Mouse (Mus musculus): ENCODE results near the gene Anxa11. TPM values are rescaled to one million over a fixed set of nuclear protein-coding genes. Genes with fewer than 3 reads are reported as not detected.
"Not testable (repeated sequence)": the region's sequence is repeated elsewhere in the genome, so short reads cannot be mapped to it uniquely, and the experiment has no call there.

The Anxa11 gene
- polyA plus RNA-seq, 1 experiment from 2014 or later, result 3.4 TPM

DNA sequence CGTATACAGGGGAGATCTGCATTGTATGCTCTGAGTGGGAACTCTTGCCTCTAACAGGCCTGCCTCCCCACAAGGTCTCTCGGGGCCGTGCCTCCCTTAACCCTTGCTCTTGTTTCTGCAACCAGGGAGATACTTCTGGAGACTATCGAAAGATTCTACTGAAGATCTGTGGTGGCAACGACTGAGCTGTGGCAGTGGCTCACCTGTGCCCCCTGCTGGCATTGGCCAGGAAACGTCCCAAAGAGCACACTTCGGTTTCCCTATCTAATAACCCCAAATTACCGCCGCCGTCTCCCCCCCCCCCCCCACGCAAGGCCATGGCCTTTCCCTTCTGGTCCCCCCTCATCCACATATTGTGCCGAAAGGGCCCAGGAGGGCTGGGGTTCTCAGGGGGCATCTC is 43.9 kb downstream of the Anxa11 start:
- not testable (repeated sequence) for H3K9ac ChIP-seq; H3K4me3 ChIP-seq; ATAC-seq (ENCODE audit: low FRiP score); H3K4me1 ChIP-seq (replicated peaks); H3K4me2 ChIP-seq; H3K36me3 ChIP-seq; H3K27ac ChIP-seq; H3K9me3 ChIP-seq; H3K27me3 ChIP-seq
- WGBS, result no CpG with 5 or more reads among the region's 12 CpGs

DNA sequence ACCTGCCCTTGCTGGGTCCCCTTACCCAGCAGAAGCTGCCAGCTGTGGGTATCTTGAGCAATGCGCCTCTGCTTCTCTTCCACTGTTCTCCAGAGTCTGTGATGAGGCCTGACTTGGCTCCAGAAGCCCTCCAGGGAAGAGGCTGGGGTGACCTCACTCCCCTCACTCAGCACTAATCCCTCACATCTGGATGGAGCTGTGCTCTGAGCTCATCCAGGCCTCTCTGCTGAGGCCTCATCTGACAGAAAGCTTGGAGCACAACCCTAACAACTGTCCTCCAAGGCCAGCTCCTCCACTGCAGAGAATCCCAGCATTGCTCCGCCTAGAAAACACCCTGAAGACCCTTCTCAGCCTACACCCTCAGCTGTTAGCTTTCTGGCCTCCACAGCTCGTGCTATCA is 52.6 kb downstream of the Anxa11 start:
- not testable (repeated sequence) for H3K4me2 ChIP-seq; H3K4me3 ChIP-seq; H3K27me3 ChIP-seq; H3K27ac ChIP-seq; H3K36me3 ChIP-seq; ATAC-seq (ENCODE audit: low FRiP score); H3K9me3 ChIP-seq; H3K9ac ChIP-seq; H3K4me1 ChIP-seq (replicated peaks)
- no CpG with 5 or more reads among the region's 3 CpGs for WGBS

DNA sequence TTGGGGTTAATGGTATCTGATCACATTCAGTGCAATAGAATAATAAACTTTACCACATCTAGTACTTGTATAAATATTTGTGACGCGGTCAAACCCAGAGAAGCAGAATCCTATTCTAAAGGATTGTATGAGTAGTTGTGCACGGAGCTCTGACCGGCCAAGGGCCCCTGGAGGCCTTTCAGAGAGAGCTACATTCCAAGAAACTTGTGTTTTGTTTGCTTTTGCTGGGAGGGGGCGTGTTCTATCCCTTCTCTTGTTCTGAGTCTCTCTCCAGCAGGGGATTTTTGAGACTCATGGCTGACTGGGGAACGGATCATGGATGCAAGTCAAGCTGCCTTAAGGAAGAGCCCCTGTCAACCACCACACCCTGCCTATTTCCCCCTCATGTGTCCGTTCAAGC is 53.7 kb downstream of the Anxa11 start:
- not testable (repeated sequence) for ATAC-seq (ENCODE audit: low FRiP score); H3K27me3 ChIP-seq; H3K4me1 ChIP-seq (replicated peaks); H3K9me3 ChIP-seq; H3K4me2 ChIP-seq; H3K9ac ChIP-seq; H3K36me3 ChIP-seq; H3K4me3 ChIP-seq; H3K27ac ChIP-seq
- WGBS, result no CpG with 5 or more reads among the region's 7 CpGs

DNA sequence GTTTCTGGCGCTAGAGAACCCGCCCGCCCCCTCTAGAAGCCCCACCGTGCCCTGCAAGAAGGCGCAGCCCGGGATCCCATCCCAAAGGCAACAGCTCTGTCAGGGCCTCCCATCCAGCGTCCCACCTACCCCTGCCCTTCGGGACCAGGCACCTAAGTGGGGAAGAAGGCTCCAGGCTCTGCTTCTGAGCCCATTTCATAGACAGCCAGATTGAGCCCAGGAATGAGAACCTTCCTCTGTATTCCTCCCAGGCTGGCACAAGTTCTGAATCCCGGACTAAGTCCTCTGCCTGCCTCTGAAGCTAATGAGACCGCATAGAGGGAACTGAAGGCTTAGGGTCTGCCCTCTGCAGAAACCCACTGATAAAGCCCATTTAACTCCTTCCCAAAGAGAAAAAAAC is 61.0 kb downstream of the Anxa11 start, which contains the start of gene Plac9a:
Gene Plac9a, minus strand, starts transcription at position 101 of the 400 bp plus-strand sequence.
- H3K9ac ChIP-seq; H3K27me3 ChIP-seq; H3K4me3 ChIP-seq; ATAC-seq (ENCODE audit: low FRiP score); H3K27ac ChIP-seq; H3K4me1 ChIP-seq (replicated peaks); H3K4me2 ChIP-seq; H3K36me3 ChIP-seq; H3K9me3 ChIP-seq: not testable (repeated sequence)
- WGBS, result no CpG with 5 or more reads among the region's 10 CpGs

DNA sequence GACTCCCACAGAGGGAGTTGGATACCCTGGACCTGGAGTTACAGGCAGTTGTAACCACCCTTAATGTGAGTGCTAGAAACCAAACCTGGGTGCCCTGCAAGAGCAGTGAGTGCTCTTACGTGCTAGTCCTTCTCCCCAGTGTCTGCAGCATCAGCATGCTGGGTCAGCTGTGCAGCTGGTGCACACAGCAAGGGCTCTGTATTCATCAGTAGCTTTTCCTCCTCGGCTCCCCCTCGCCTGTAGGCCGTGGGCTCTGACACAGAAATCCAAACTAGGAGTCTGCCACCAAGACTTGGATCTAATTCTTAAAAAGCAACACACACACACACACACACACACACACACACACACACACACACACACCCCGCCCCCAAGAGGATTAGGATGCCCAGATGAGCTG is 63.3 kb downstream of the Anxa11 start:
- 50% methylated on average over 1 of the region's 5 CpGs for WGBS
- H3K27me3 ChIP-seq; H3K4me1 ChIP-seq (replicated peaks); H3K4me2 ChIP-seq; H3K9ac ChIP-seq; H3K9me3 ChIP-seq; H3K27ac ChIP-seq; ATAC-seq (ENCODE audit: low FRiP score); H3K4me3 ChIP-seq; H3K36me3 ChIP-seq: not testable (repeated sequence)

DNA sequence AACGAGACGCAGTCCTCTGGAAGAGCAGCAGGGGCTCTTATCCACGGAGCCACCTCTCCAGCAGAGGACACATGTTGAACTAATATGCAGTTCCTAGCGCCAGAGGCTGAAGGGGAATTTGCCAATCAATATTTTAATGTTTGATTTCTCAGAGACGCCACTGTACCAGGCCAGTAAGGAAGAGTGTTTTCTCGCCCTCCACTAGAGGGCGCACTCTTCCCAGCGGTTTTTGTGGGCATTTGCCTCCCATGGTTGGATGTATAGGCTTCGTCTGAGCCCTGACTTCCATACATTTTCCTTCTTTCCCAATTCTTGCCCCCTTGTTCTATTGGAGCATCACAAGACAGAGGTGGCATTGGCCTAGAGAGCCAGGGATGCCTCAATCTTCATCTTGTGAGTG is 65.3 kb downstream of the Anxa11 start:
- not testable (repeated sequence) for H3K4me2 ChIP-seq; H3K4me3 ChIP-seq; H3K27me3 ChIP-seq; H3K36me3 ChIP-seq; ATAC-seq (ENCODE audit: low FRiP score); H3K27ac ChIP-seq; H3K9me3 ChIP-seq; H3K4me1 ChIP-seq (replicated peaks); H3K9ac ChIP-seq
- WGBS, result no CpG with 5 or more reads among the region's 9 CpGs

DNA sequence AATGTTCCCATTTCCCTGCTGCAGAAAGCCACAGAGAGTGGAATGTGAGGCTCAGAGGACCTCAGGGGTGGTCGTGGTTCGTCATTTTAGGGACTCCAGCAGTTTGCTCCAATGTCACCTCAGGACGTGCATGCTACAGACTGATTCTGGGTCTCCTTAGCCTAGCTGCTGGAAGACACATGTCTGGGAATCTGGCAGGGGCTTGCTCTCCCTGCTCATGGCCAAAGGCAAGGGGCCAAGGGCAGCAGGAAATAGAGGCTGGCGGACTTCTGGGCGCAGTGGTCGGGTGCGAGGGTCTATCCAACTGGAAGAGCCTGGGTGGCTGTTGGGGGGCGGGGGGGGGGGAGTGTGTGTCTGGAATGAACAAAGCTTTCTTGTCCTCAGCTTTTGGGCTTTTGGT is 67.0 kb downstream of the Anxa11 start:
- not testable (repeated sequence) for H3K27ac ChIP-seq
- WGBS, result no CpG with 5 or more reads among the region's 8 CpGs

DNA sequence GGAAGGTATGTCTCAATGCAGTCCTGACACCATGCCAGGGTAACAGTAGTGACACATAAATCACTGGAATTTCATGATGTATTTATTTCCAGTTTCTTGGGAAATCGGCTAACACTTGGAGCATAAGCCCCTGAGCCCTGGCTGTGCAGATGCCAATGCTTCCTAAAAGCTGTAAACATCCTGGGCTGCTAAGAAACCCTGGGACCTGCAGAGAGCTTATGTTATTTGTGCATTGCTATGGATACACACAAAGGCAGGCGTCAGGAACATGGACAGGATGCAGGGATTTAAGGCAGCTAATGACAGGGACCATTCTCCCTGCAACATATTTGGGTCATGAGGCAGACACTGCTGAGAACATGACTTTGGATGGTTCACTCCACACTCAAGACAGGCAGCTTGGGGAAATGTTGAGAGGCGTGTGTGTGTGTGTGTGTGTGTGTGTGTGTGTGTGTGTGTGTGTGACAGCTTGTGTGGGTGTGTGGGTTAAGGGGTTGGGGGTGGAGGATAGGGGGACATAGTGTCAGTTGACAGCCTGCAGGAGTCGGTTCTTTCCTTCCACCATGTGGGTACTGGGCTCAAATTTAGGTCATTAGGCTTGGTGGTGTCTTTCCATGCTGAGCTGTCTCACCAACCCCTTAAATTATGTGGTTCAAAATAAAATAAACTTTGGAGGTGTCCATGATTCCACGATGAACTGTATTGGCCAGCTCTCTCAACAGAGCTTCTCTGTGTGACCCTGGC is 76.6 kb downstream of the Anxa11 start:
- not testable (repeated sequence) for H3K9me3 ChIP-seq; H3K27me3 ChIP-seq; H3K4me1 ChIP-seq (replicated peaks); H3K4me2 ChIP-seq; ATAC-seq (ENCODE audit: low FRiP score); H3K27ac ChIP-seq; H3K36me3 ChIP-seq; H3K4me3 ChIP-seq; H3K9ac ChIP-seq
- WGBS, result no CpG with 5 or more reads among the region's 5 CpGs

More for the DNA sequence above, 67.0 kb downstream of the Anxa11 start:
- not testable (repeated sequence) for H3K27me3 ChIP-seq; H3K4me1 ChIP-seq (replicated peaks); ATAC-seq (ENCODE audit: low FRiP score); H3K36me3 ChIP-seq; H3K9me3 ChIP-seq; H3K4me3 ChIP-seq; H3K4me2 ChIP-seq; H3K9ac ChIP-seq

DNA sequence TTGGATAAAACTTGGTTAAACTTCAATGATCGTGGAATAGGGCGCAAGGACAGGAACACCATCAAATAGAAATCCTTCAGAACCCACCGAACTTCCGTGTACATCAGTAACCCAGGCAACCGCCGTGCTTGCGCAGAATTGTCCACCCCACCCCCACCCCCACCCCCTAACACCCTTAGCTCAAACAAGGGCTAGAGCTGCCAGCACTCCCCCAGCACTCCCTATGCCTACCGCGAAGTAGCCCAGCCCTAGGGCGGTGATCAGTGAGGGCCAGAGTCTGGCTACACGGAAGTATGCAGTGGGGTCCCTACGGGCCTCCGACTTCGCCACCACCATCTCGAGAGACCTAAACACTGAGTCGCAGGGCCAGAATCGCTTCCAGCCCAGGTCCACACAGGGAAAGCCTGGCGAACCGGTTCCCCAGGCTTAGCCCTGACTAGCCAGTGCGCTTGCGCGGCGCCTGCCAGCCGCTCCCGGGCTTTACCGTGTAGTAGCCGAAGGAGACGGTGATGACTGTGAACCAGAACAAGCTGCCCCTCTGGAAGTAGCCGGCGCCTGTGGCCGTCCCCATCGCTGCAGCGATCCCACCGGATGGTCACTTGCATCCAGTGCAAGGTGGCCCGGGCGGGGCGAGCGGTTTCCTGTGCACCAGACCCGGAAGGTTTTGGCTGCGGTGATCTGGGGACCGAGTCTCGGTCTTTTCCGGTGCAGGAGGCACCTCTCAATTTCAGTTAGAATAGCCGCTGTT is 85.0 kb downstream of the Anxa11 start:
- H3K27ac ChIP-seq; H3K4me3 ChIP-seq; H3K4me1 ChIP-seq (replicated peaks); H3K9ac ChIP-seq; H3K27me3 ChIP-seq; H3K4me2 ChIP-seq; H3K36me3 ChIP-seq; H3K9me3 ChIP-seq: not testable (repeated sequence)
- peak; percentile 86 for ATAC-seq (ENCODE audit: low FRiP score)
- WGBS, result no CpG with 5 or more reads among the region's 44 CpGs

DNA sequence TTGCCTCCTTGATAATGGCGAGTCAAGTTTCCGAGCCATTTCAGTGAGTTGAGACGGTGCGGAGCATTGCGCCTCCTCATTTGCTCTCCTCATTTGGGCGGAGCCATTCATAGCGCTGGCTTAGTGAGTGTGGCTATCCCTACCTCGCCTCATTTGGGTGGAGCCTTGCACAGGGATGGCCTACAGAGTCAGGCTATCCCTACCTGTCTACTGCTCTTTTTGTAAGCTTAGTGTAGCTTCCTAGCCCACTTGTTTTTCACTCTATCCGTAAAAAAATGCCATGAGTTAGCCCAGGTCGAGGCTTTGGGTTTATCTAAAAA is 85.6 kb downstream of the Anxa11 start, which contains the start of gene Tmem254a:
Gene Tmem254a, minus strand, starts transcription at position 111 of the 320 bp plus-strand sequence.
- ATAC-seq (ENCODE audit: low FRiP score); H3K4me3 ChIP-seq; H3K4me2 ChIP-seq; H3K9ac ChIP-seq; H3K36me3 ChIP-seq; H3K27me3 ChIP-seq; H3K4me1 ChIP-seq (replicated peaks); H3K27ac ChIP-seq; H3K9me3 ChIP-seq: not testable (repeated sequence)
- no CpG with 5 or more reads among the region's 10 CpGs for WGBS

Small RNA genes within 50 kb of the gene (microRNA-seq; reads per million reads assigned to microRNA genes)
- not detected for gene Gm23701

Other genes starting within 250 kb of the Anxa11 start
- gene Ppif, start 148.0 kb upstream of the Anxa11 start, polyA plus RNA-seq (2015; fragmentation: Nextera tagmentation; extraction: Ambion mirVana), result 28.0 and 32.0 TPM in 2 replicates
- 11.9 and 12.2 TPM in 2 replicates for gene Zcchc24, start 73.1 kb upstream of the Anxa11 start, polyA plus RNA-seq (2015; fragmentation: Nextera tagmentation; extraction: Ambion mirVana)
- not detected in 2 replicates for gene Plac9a, start 60.9 kb downstream of the Anxa11 start, polyA plus RNA-seq (2015; fragmentation: Nextera tagmentation; extraction: Ambion mirVana)
- gene Tmem254a, start 85.5 kb downstream of the Anxa11 start, polyA plus RNA-seq (2015; fragmentation: Nextera tagmentation; extraction: Ambion mirVana), result 2.9 and 3.0 TPM in 2 replicates
- not detected in 2 replicates for gene Cphx1, start 96.1 kb downstream of the Anxa11 start, polyA plus RNA-seq (2015; fragmentation: Nextera tagmentation; extraction: Ambion mirVana)
- gene Duxbl1, start 136.4 kb downstream of the Anxa11 start, polyA plus RNA-seq (2015; fragmentation: Nextera tagmentation; extraction: Ambion mirVana), result 4.9 and 5.7 TPM in 2 replicates
- 2.9 and 4.7 TPM in 2 replicates for gene Gm9780, start 200.6 kb downstream of the Anxa11 start, polyA plus RNA-seq (2015; fragmentation: Nextera tagmentation; extraction: Ambion mirVana)
- 17.8 and 29.5 TPM in 2 replicates for gene Tmem254c, start 225.2 kb downstream of the Anxa11 start, polyA plus RNA-seq (2015; fragmentation: Nextera tagmentation; extraction: Ambion mirVana)
- gene Cphx2, start 239.4 kb downstream of the Anxa11 start, polyA plus RNA-seq (2015; fragmentation: Nextera tagmentation; extraction: Ambion mirVana), result not detected in 2 replicates
- not detected in 2 replicates for gene Cphx3, start 240.1 kb downstream of the Anxa11 start, polyA plus RNA-seq (2015; fragmentation: Nextera tagmentation; extraction: Ambion mirVana)